ENCODE assay signal across 8 mouse cellular contexts in the genomic region with DNA sequence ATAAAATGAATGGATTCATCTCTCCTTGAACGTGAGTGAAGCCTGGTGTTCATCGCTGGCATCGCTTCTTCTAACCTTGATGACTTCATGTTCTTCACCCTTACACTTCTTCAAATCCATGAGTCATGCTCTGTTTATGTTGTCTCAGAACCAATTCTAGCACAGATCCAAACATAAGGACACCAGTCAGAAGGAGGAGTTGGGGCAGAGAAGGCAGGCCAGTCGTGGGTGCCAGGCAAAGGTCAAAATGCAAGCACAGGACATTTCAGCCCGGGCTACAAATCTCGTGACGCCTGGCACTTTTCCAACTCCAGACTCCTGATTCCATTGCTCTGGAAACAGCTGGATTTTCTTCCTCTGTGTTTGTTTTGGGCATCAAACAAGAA. TPM values are rescaled to one million over a fixed set of nuclear protein-coding genes. Genes with fewer than 3 reads are reported as not detected.
DNase-seq lines count a peak whose midpoint lies in the region; ATAC-seq and TF ChIP-seq lines count a peak whose summit lies in the region.

No protein-coding gene starts in this region.

- TF ChIP-seq CTCF in heart, adult 2 months (IDR thresholded peaks at IDR 0.05), result peak; percentile 46

- H3K9me3 ChIP-seq in embryonic facial prominence, embryonic 14.5 days (ENCODE audit: control insufficient read depth, low read length), result no peaks in the 10 kb centered on the region
- H3K9me3 ChIP-seq in limb, embryonic 14.5 days (ENCODE audit: control insufficient read depth, low read length), result no peaks in the 10 kb centered on the region
- H3K9me3 ChIP-seq in midbrain, embryonic 13.5 days, result no peaks in the 10 kb centered on the region
- H3K9me3 ChIP-seq in stomach, embryonic 16.5 days (replicated peaks; ENCODE audit: control insufficient read depth, low read length), result no peaks in the 10 kb centered on the region

- intact Hi-C loops in heart, adult 2 months (cut with DNase I), result loop anchor here (10.0 kb wide), 1 partner anchor 348 kb away; a partner anchor contains a TSS

- peaks cover 2% of the 10 kb centered on the region; the same call in 1 of the 2 replicates for H3K79me2 ChIP-seq in heart, adult 2 months (replicated peaks; ENCODE audit: control insufficient read depth, insufficient read depth, low read length)

- DNase-seq in retina, postnatal 1 day, result peak; percentile 74
- no peak for DNase-seq in retina, embryonic 14.5 days (ENCODE audit: low spot score)
- DNase-seq in embryonic facial prominence, embryonic 14.5 days (ENCODE audit: low spot score), result peak; percentile 71
- DNase-seq in heart, adult 2 months, result peak; percentile 80 to 84
- peak; percentile 95 for DNase-seq in kidney, adult 18-20 months
- peak; percentile 68 for DNase-seq in limb, embryonic 14.5 days (ENCODE audit: low spot score)

- peaks cover 9% of the 10 kb centered on the region for H3K4me1 ChIP-seq in embryonic facial prominence, embryonic 14.5 days (ENCODE audit: control insufficient read depth, insufficient read depth, low read length)
- peaks cover 14% of the 10 kb centered on the region for H3K4me1 ChIP-seq in heart, adult 2 months (ENCODE audit: control insufficient read depth, insufficient read depth, low read length)
- H3K4me1 ChIP-seq in limb, embryonic 14.5 days (ENCODE audit: control insufficient read depth, insufficient read depth, low read length), result peaks cover 14% of the 10 kb centered on the region
- H3K4me1 ChIP-seq in midbrain, embryonic 13.5 days (replicated peaks), result peaks cover 37% of the 10 kb centered on the region
- peaks cover 18% of the 10 kb centered on the region for H3K4me1 ChIP-seq in stomach, embryonic 16.5 days (ENCODE audit: control insufficient read depth, insufficient read depth, low read length)

- 32% methylated on average over 7 of the region's 7 CpGs for WGBS in embryonic facial prominence, embryonic 14.5 days
- 12% methylated on average over 7 of the region's 7 CpGs for WGBS in heart, adult 2 months
- 33% methylated on average over 7 of the region's 7 CpGs for WGBS in limb, embryonic 14.5 days
- WGBS in midbrain, embryonic 13.5 days, result 32% methylated on average over 7 of the region's 7 CpGs
- WGBS in stomach, embryonic 16.5 days, result 25% methylated on average over 7 of the region's 7 CpGs

- 0 out of 2 replicates have a peak, but pooled peaks cover 2% of the 10 kb centered on the region for H3K36me3 ChIP-seq in embryonic facial prominence, embryonic 14.5 days (ENCODE audit: control insufficient read depth, insufficient read depth, low read length)
- peaks cover 20% of the 10 kb centered on the region for H3K36me3 ChIP-seq in heart, adult 2 months (ENCODE audit: control insufficient read depth, insufficient read depth, low read length)
- 0 out of 2 replicates have a peak, but pooled peaks cover 3% of the 10 kb centered on the region for H3K36me3 ChIP-seq in limb, embryonic 14.5 days (ENCODE audit: control insufficient read depth, insufficient read depth, low read length)
- H3K36me3 ChIP-seq in midbrain, embryonic 13.5 days, result peaks cover 4% of the 10 kb centered on the region
- H3K36me3 ChIP-seq in stomach, embryonic 16.5 days (ENCODE audit: control insufficient read depth, insufficient read depth, low read length), result no peaks in the 10 kb centered on the region

- no peak for TF ChIP-seq EP300 in heart, adult 2 months (IDR thresholded peaks at IDR 0.05; ENCODE audit: insufficient read depth, low read depth, low read length)

- ATAC-seq in embryonic facial prominence, embryonic 14.5 days (ENCODE audit: low read depth), result peak; percentile 47
- peak; percentile 56 for ATAC-seq in limb, embryonic 14.5 days (ENCODE audit: low FRiP score, low read depth)
- ATAC-seq in midbrain, embryonic 13.5 days, result peak; percentile 43
- peak; percentile 38; the same call in 1 of the 2 replicates for ATAC-seq in stomach, embryonic 16.5 days (ENCODE audit: insufficient read depth, low FRiP score)

- TF ChIP-seq POLR2A in heart, adult 2 months (IDR thresholded peaks at IDR 0.05; ENCODE audit: insufficient read depth, low read depth, low read length), result no peak
- TF ChIP-seq POLR2A in limb, embryonic 14.5 days (IDR thresholded peaks at IDR 0.05; ENCODE audit: borderline replicate concordance, extremely low read depth, insufficient read depth, insufficient read length), result no peak

- no peaks in the 10 kb centered on the region for H3K27me3 ChIP-seq in embryonic facial prominence, embryonic 14.5 days (replicated peaks; ENCODE audit: control insufficient read depth, insufficient read depth, low read length)
- no peaks in the 10 kb centered on the region for H3K27me3 ChIP-seq in heart, adult 2 months (ENCODE audit: control insufficient read depth, insufficient read depth, low read length)
- H3K27me3 ChIP-seq in limb, embryonic 14.5 days (ENCODE audit: control insufficient read depth, insufficient read depth, low read length), result no peaks in the 10 kb centered on the region
- no peaks in the 10 kb centered on the region for H3K27me3 ChIP-seq in midbrain, embryonic 13.5 days
- H3K27me3 ChIP-seq in stomach, embryonic 16.5 days (ENCODE audit: control insufficient read depth, insufficient read depth, low read length), result no peaks in the 10 kb centered on the region

- H3K4me2 ChIP-seq in embryonic facial prominence, embryonic 14.5 days (ENCODE audit: low read depth, low read length), result peak overlapping the region; percentile 82
- peak overlapping the region; percentile 89 for H3K4me2 ChIP-seq in limb, embryonic 14.5 days (replicated peaks; ENCODE audit: low read depth, low read length, severe bottlenecking)
- H3K4me2 ChIP-seq in midbrain, embryonic 13.5 days (replicated peaks), result peak overlapping the region; percentile 71
- H3K4me2 ChIP-seq in stomach, embryonic 16.5 days (ENCODE audit: low read depth, low read length), result peak overlapping the region; percentile 95

- peak overlapping the region; percentile 85 for H3K4me3 ChIP-seq in embryonic facial prominence, embryonic 14.5 days (ENCODE audit: low read depth, low read length)
- peak overlapping the region; percentile 84 for H3K4me3 ChIP-seq in heart, adult 2 months
- H3K4me3 ChIP-seq in limb, embryonic 14.5 days (replicated peaks; ENCODE audit: low read length), result peak overlapping the region; percentile 68
- H3K4me3 ChIP-seq in midbrain, embryonic 13.5 days (replicated peaks), result peak overlapping the region; percentile 88
- H3K4me3 ChIP-seq in stomach, embryonic 16.5 days (replicated peaks; ENCODE audit: low read length), result peak overlapping the region; percentile 88

- peak overlapping the region; percentile 83 for H3K9ac ChIP-seq in embryonic facial prominence, embryonic 14.5 days (ENCODE audit: low read depth, low read length)
- H3K9ac ChIP-seq in heart, adult 2 months (ENCODE audit: low read depth, low read length), result peak overlapping the region; percentile 13
- H3K9ac ChIP-seq in limb, embryonic 14.5 days (ENCODE audit: low read depth, low read length, severe bottlenecking), result peak overlapping the region; percentile 65; the same call in 1 of the 2 replicates
- peak overlapping the region; percentile 92 for H3K9ac ChIP-seq in midbrain, embryonic 13.5 days (replicated peaks)
- H3K9ac ChIP-seq in stomach, embryonic 16.5 days (ENCODE audit: low read length), result peak overlapping the region; percentile 84

- peak overlapping the region; percentile 76; the same call in 1 of the 2 replicates for H3K27ac ChIP-seq in embryonic facial prominence, embryonic 14.5 days (replicated peaks; ENCODE audit: low read depth, low read length)
- peak overlapping the region; percentile 100 for H3K27ac ChIP-seq in heart, adult 2 months
- no peak overlapping the region for H3K27ac ChIP-seq in limb, embryonic 14.5 days (replicated peaks; ENCODE audit: low read depth, low read length)
- H3K27ac ChIP-seq in midbrain, embryonic 13.5 days, result peak overlapping the region; percentile 88
- H3K27ac ChIP-seq in stomach, embryonic 16.5 days (ENCODE audit: low read length), result no peak overlapping the region; the same call in 1 of the 2 replicates

RNA-seq across cellular contexts. Expression of a gene that starts 0.4 kb away (rescaled TPM):
- 19.8 and 21.4 TPM in 2 replicates for polyA plus RNA-seq in embryonic facial prominence, embryonic 14.5 days (2014; fragmentation: Nextera tagmentation; extraction: Ambion mirVana)
- 100 to 1,000 TPM; 118 to 166 TPM for total RNA-seq in heart, adult 2 months (2021)
- polyA plus RNA-seq in heart, adult 2 months (2012; rRNA removed), result 63.7 and 73.3 TPM in 2 replicates
- 45.0 and 46.6 TPM in 2 replicates for polyA plus RNA-seq in limb, embryonic 14.5 days (2012; rRNA removed)
- 15.9 and 18.0 TPM in 2 replicates for polyA plus RNA-seq in limb, embryonic 14.5 days (2014; fragmentation: Nextera tagmentation; extraction: Ambion mirVana)
- polyA plus RNA-seq in midbrain, embryonic 13.5 days (2015; fragmentation: Nextera tagmentation; extraction: Ambion mirVana), result 159 and 164 TPM in 2 replicates
- 42.8 and 44.6 TPM in 2 replicates for polyA plus RNA-seq in stomach, embryonic 16.5 days (2015; fragmentation: Nextera tagmentation; extraction: Ambion mirVana)

RNA-seq across cellular contexts. Expression of a gene that starts 20.2 kb away (rescaled TPM):
- not detected in 2 replicates for polyA plus RNA-seq in embryonic facial prominence, embryonic 14.5 days (2014; fragmentation: Nextera tagmentation; extraction: Ambion mirVana)
- not detected for total RNA-seq in heart, adult 2 months (2021)
- polyA plus RNA-seq in heart, adult 2 months (2012; rRNA removed), result not detected in 2 replicates
- polyA plus RNA-seq in limb, embryonic 14.5 days (2012; rRNA removed), result not detected in 2 replicates
- not detected in 2 replicates for polyA plus RNA-seq in limb, embryonic 14.5 days (2014; fragmentation: Nextera tagmentation; extraction: Ambion mirVana)
- polyA plus RNA-seq in midbrain, embryonic 13.5 days (2015; fragmentation: Nextera tagmentation; extraction: Ambion mirVana), result not detected in 2 replicates
- not detected in 2 replicates for polyA plus RNA-seq in stomach, embryonic 16.5 days (2015; fragmentation: Nextera tagmentation; extraction: Ambion mirVana)

RNA-seq across cellular contexts. Expression of a gene that starts 25.6 kb away (rescaled TPM):
- polyA plus RNA-seq in embryonic facial prominence, embryonic 14.5 days (2014; fragmentation: Nextera tagmentation; extraction: Ambion mirVana), result 0.06 TPM in 1 of 2 replicates, not detected in the other
- total RNA-seq in heart, adult 2 months (2021), result under 1 TPM; 0.07 to 0.21 TPM
- polyA plus RNA-seq in heart, adult 2 months (2012; rRNA removed), result 0.06 TPM in 2 replicates
- 0.04 and 0.10 TPM in 2 replicates for polyA plus RNA-seq in limb, embryonic 14.5 days (2012; rRNA removed)
- polyA plus RNA-seq in limb, embryonic 14.5 days (2014; fragmentation: Nextera tagmentation; extraction: Ambion mirVana), result not detected in 2 replicates
- polyA plus RNA-seq in midbrain, embryonic 13.5 days (2015; fragmentation: Nextera tagmentation; extraction: Ambion mirVana), result not detected in 2 replicates
- polyA plus RNA-seq in stomach, embryonic 16.5 days (2015; fragmentation: Nextera tagmentation; extraction: Ambion mirVana), result 0.07 and 0.15 TPM in 2 replicates

RNA-seq across cellular contexts. Expression of a gene that starts 45.2 kb away (rescaled TPM):
- not detected in 2 replicates for polyA plus RNA-seq in embryonic facial prominence, embryonic 14.5 days (2014; fragmentation: Nextera tagmentation; extraction: Ambion mirVana)
- under 1 TPM in 1 of 2 experiments, not detected in 1; 0.14 TPM for total RNA-seq in heart, adult 2 months (2021)
- polyA plus RNA-seq in heart, adult 2 months (2012; rRNA removed), result 0.15 and 0.33 TPM in 2 replicates
- 0.03 and 0.05 TPM in 2 replicates for polyA plus RNA-seq in limb, embryonic 14.5 days (2012; rRNA removed)
- not detected in 2 replicates for polyA plus RNA-seq in limb, embryonic 14.5 days (2014; fragmentation: Nextera tagmentation; extraction: Ambion mirVana)
- not detected in 2 replicates for polyA plus RNA-seq in midbrain, embryonic 13.5 days (2015; fragmentation: Nextera tagmentation; extraction: Ambion mirVana)
- not detected in 2 replicates for polyA plus RNA-seq in stomach, embryonic 16.5 days (2015; fragmentation: Nextera tagmentation; extraction: Ambion mirVana)

RNA-seq across cellular contexts. Expression of a gene that starts 59.0 kb away (rescaled TPM):
- polyA plus RNA-seq in embryonic facial prominence, embryonic 14.5 days (2014; fragmentation: Nextera tagmentation; extraction: Ambion mirVana), result 0.26 and 2.4 TPM in 2 replicates
- total RNA-seq in heart, adult 2 months (2021), result under 1 TPM in 1 of 2 experiments, not detected in 1; 0.48 TPM
- polyA plus RNA-seq in heart, adult 2 months (2012; rRNA removed), result 0.64 TPM in 1 of 2 replicates, not detected in the other
- 0.19 and 0.24 TPM in 2 replicates for polyA plus RNA-seq in limb, embryonic 14.5 days (2012; rRNA removed)
- 0.28 TPM in 1 of 2 replicates, not detected in the other for polyA plus RNA-seq in limb, embryonic 14.5 days (2014; fragmentation: Nextera tagmentation; extraction: Ambion mirVana)
- not detected in 2 replicates for polyA plus RNA-seq in midbrain, embryonic 13.5 days (2015; fragmentation: Nextera tagmentation; extraction: Ambion mirVana)
- 0.76 and 1.1 TPM in 2 replicates for polyA plus RNA-seq in stomach, embryonic 16.5 days (2015; fragmentation: Nextera tagmentation; extraction: Ambion mirVana)

Comparison
In these comparisons a context has a peak if more than half of its experiments do, and no peak if none do; other contexts are left out.
1. H3K27ac ChIP-seq: peak in embryonic facial prominence, embryonic 14.5 days (single experiment), heart, adult 2 months (single experiment) and midbrain, embryonic 13.5 days (single experiment); none in limb, embryonic 14.5 days (single experiment) and stomach, embryonic 16.5 days (single experiment).
2. H3K9ac ChIP-seq: peak in every context shown above with its lines; median percentile 92 in midbrain, embryonic 13.5 days; 84 in stomach, embryonic 16.5 days; 83 in embryonic facial prominence, embryonic 14.5 days; 65 in limb, embryonic 14.5 days; 13 in heart, adult 2 months.
3. Peak in every context shown above with its lines, with median percentiles within 50 percentile points of each other: ATAC-seq, H3K4me2 ChIP-seq and H3K4me3 ChIP-seq.